Comparison of ENCODE assay signal across 8 mouse cellular contexts in the genomic region with DNA sequence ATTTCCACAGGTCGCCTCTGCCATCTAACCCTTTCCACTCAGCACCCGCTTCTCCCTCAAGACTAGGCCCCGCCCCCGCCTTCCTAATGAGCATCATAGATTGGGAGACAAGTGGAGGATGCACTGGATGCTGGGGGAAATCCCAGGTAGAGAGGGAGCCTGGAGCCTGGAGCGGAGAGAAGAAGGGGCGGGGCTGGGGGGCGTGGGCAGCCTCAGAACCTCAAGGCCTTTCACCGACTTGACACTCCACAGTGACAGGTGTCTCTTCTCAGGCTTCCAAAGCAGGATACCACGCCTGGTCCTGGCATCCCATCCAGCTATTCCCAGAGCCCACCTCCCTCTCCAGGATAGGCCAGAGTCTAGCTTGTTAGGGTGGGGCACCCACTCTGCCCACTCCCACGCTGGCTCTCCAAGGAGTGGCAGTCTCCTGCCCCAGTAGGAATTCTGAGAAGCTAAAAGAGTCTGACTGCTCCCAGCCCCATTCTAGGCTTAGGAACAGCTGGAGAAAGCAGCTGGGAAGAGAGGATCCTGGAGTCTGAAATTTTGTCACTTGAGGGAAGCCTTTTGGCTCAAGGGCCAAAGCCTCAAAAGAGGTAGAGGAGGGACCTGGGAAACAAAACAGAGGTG. TPM values are rescaled to one million over a fixed set of nuclear protein-coding genes. Genes with fewer than 3 reads are reported as not detected.
DNase-seq lines count a peak whose midpoint lies in the region; ATAC-seq and TF ChIP-seq lines count a peak whose summit lies in the region.

No protein-coding gene starts in this region.

- H3K27me3 ChIP-seq in myocyte (ENCODE audit: control insufficient read depth, insufficient read depth, insufficient read length) = peaks cover 10% of the 10 kb centered on the region

- H3K79me2 ChIP-seq in myocyte (ENCODE audit: control insufficient read depth, insufficient read depth) = no peaks in the 10 kb centered on the region

- H3K4me3 ChIP-seq in myocyte = peak overlapping the region; percentile 72

- no peak for ATAC-seq in frontal cortex, adult (ENCODE audit: low TSS enrichment)

- no peak overlapping the region for H3ac ChIP-seq in myocyte (ENCODE audit: control insufficient read depth, insufficient read length)

- H3K4me2 ChIP-seq in myocyte (ENCODE audit: low read depth) = peak overlapping the region; percentile 77

- TF ChIP-seq POLR2A in myocyte (IDR thresholded peaks at IDR 0.05; ENCODE audit: insufficient read length, low read depth) = no peak

- DNase-seq in frontal cortex, postnatal 36 days (ENCODE audit: low spot score in 2 of 2) = peak; percentile 45 to 57
- peak; percentile 98 for DNase-seq in R1 (ENCODE audit: low read depth, low spot score)
- peak; percentile 57 to 70 for DNase-seq in heart, adult 18-20 months
- peak; percentile 26 to 55 for DNase-seq in kidney, postnatal 25 days
- DNase-seq in spleen, postnatal 10 days (ENCODE audit: low spot score in 2 of 2) = no peak
- no peak for DNase-seq in spleen, adult 18-20 months

- H3K36me3 ChIP-seq in myocyte (ENCODE audit: control insufficient read depth, insufficient read depth) = no peaks in the 10 kb centered on the region

TF ChIP-seq in myocyte, 11 proteins besides CTCF, POLR2A, EP300 and RAD21:
- TF ChIP-seq SRF (IDR thresholded peaks at IDR 0.05; ENCODE audit: control insufficient read depth, insufficient read length, low read depth) (no peak), POLR2AphosphoS2 (IDR thresholded peaks at IDR 0.05; ENCODE audit: insufficient read length, low read depth) (no peak), REST (IDR thresholded peaks at IDR 0.05; ENCODE audit: insufficient read depth, insufficient read length) (no peak), MYOG (IDR thresholded peaks at IDR 0.05; ENCODE audit: control insufficient read depth in 1 of 3, insufficient read depth in 1 of 3, insufficient read length in 2 of 3, low read depth in 2 of 3) (peak; percentile 58 to 87 (median 76)), MYOD1 (IDR thresholded peaks at IDR 0.05; ENCODE audit: control insufficient read depth in 1 of 3, insufficient read length in 2 of 3, low read depth in 2 of 3) (peak; percentile 70 to 92 (median 74)), TCF12 (IDR thresholded peaks at IDR 0.05; ENCODE audit: insufficient read depth, poor library complexity, severe bottlenecking) (peak; percentile 41)

RNA-seq across cellular contexts. Expression of a gene that starts 2.1 kb away (rescaled TPM):
- total RNA-seq in heart, adult 18-20 months (2021) = 1 to 10 TPM; 3.4 to 4.8 TPM
- polyA plus RNA-seq in myocyte (2012; fragmentation: generic; extraction: Trizol) = 162 TPM

RNA-seq across cellular contexts. Expression of a gene that starts 15.3 kb away (rescaled TPM):
- 10 to 100 TPM; 82.0 to 98.0 TPM for total RNA-seq in heart, adult 18-20 months (2021)
- polyA plus RNA-seq in myocyte (2012; fragmentation: generic; extraction: Trizol) = 174 TPM

RNA-seq across cellular contexts. Expression of a gene that starts 24.5 kb away (rescaled TPM):
- 1 to 10 TPM; 4.1 to 4.4 TPM for total RNA-seq in heart, adult 18-20 months (2021)
- polyA plus RNA-seq in myocyte (2012; fragmentation: generic; extraction: Trizol) = 7.2 TPM

RNA-seq across cellular contexts. Expression of a gene that starts 37.6 kb away (rescaled TPM):
- total RNA-seq in heart, adult 18-20 months (2021) = 100 to 1,000 TPM; 187 to 194 TPM
- 274 TPM for polyA plus RNA-seq in myocyte (2012; fragmentation: generic; extraction: Trizol)

RNA-seq across cellular contexts. Expression of a gene that starts 52.2 kb away (rescaled TPM):
- under 1 TPM in 1 of 2 experiments, not detected in 1; 0.64 TPM for total RNA-seq in heart, adult 18-20 months (2021)
- polyA plus RNA-seq in myocyte (2012; fragmentation: generic; extraction: Trizol) = 10.3 TPM

Comparison
In these comparisons a context has a peak if more than half of its experiments do, and no peak if none do; other contexts are left out.
1. DNase-seq: peak in frontal cortex, postnatal 36 days (2 of 2), R1 (single experiment), heart, adult 18-20 months (2 of 2) and kidney, postnatal 25 days (2 of 2); none in spleen, postnatal 10 days (0 of 2) and spleen, adult 18-20 months (0 of 2).